Mouse (Mus musculus): Measurements from ENCODE around the gene Mettl21c. TPM values are rescaled to one million over a fixed set of nuclear protein-coding genes. Genes with fewer than 3 reads are reported as not detected.
"Not testable (repeated sequence)": the region's sequence is repeated elsewhere in the genome, so short reads cannot be mapped to it uniquely, and the experiment has no call there.

Mettl21c gene
- polyA plus RNA-seq (2012; ENCODE audit: insufficient read depth, insufficient read length, low replicate concordance, missing spikeins): not detected in 2 replicates

DNA sequence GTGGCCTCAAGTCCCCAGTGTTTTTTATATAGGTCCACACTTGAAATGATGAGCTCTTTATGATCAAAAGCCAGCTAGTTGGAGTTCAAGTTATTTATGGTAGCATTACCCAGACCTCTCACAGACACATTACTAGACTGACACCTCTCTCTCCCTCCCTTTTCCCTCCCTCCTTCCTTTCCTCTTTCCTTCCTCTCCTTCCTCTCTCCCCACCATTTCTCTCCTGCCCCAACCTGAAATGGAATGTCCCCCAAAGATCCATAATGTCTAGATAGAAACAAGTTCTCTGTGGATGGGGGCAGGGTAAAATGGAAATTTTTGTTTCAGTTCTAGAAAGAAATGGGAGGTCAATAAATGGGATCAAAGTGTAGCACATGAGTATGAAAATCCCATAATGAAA, at the start of gene Mettl21c:
Gene Mettl21c, minus strand, starts transcription at position 101 of the 400 bp plus-strand sequence.
- TF ChIP-seq CTCF (IDR thresholded peaks at IDR 0.05; ENCODE audit: insufficient read depth, low read depth, low read length) (no peak), POLR2A (IDR thresholded peaks at IDR 0.05; ENCODE audit: insufficient read depth, low read depth, low read length) (no peak)
- H3K27ac ChIP-seq (ENCODE audit: insufficient read depth, low read depth, low read length): no peak within 1 kb of the TSS
- no peaks in the 10 kb centered on the region for H3K4me1 ChIP-seq (ENCODE audit: control insufficient read depth, insufficient read depth, low read length)
- H3K4me3 ChIP-seq (ENCODE audit: insufficient read depth, low read depth, low read length): no peak within 1 kb of the TSS

- Histone ChIP-seq H3K27ac (ENCODE audit: insufficient read depth, low read depth, low read length) (no peak overlapping the region), H3K4me1 (ENCODE audit: control insufficient read depth, insufficient read depth, low read length) (no peaks in the 10 kb centered on the region), H3K4me3 (ENCODE audit: insufficient read depth, low read depth, low read length) (no peak overlapping the region)
- WGBS: 0% methylated on average over 1 of the region's 1 CpGs
- no peak for TF ChIP-seq CTCF (IDR thresholded peaks at IDR 0.05; ENCODE audit: insufficient read depth, low read depth, low read length)
- no peak for TF ChIP-seq POLR2A (IDR thresholded peaks at IDR 0.05; ENCODE audit: insufficient read depth, low read depth, low read length)
Observed at GRCm38 (mm10) chr1:44064625-44065024, 44.8 kb upstream of the Mettl21c start.

- 96% methylated on average over 6 of the region's 6 CpGs for WGBS
- Histone ChIP-seq H3K27ac (ENCODE audit: insufficient read depth, low read depth, low read length) (no peak overlapping the region), H3K4me1 (ENCODE audit: control insufficient read depth, insufficient read depth, low read length) (no peaks in the 10 kb centered on the region), H3K4me3 (ENCODE audit: insufficient read depth, low read depth, low read length) (no peak overlapping the region)
- TF ChIP-seq POLR2A (IDR thresholded peaks at IDR 0.05; ENCODE audit: insufficient read depth, low read depth, low read length): no peak
- no peak for TF ChIP-seq CTCF (IDR thresholded peaks at IDR 0.05; ENCODE audit: insufficient read depth, low read depth, low read length)
Observed at GRCm38 (mm10) chr1:44063439-44063838, 43.6 kb upstream of the Mettl21c start.

- Histone ChIP-seq H3K4me1 (ENCODE audit: control insufficient read depth, insufficient read depth, low read length) (no peaks in the 10 kb centered on the region), H3K27ac (ENCODE audit: insufficient read depth, low read depth, low read length) (no peak within 1 kb of the TSS), H3K4me3 (ENCODE audit: insufficient read depth, low read depth, low read length) (no peak within 1 kb of the TSS)
- TF ChIP-seq POLR2A (IDR thresholded peaks at IDR 0.05; ENCODE audit: insufficient read depth, low read depth, low read length): no peak
- TF ChIP-seq CTCF (IDR thresholded peaks at IDR 0.05; ENCODE audit: insufficient read depth, low read depth, low read length): no peak
- WGBS: 87% methylated on average over 2 of the region's 2 CpGs
Observed at GRCm38 (mm10) chr1:44061836-44062235, 42.0 kb upstream of the Mettl21c start, which contains the start of gene Gm8251. Gene Gm8251 (minus strand): TSS chr1:44061936.

DNA sequence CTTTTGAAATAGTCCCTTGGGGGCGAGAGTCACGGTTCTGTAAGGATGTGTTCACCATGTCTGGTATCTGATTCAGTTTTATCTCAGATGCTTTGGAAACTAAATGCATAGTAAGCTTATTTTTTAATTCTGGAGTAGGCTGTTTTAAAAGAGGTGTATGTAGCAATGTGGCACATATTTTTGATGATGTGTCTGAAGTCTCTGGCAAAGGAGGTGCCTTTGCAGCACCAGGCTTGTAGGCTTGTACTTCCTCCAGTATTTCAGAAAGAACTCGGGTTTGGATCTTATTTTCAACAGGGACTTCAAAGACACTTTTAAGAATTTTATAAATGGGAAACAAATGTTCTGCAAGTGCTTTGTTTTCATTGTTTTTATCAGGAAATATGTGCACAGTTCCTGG, 38.0 kb upstream of the Mettl21c start:
- WGBS: 88% methylated on average over 3 of the region's 3 CpGs
- TF ChIP-seq POLR2A (IDR thresholded peaks at IDR 0.05; ENCODE audit: insufficient read depth, low read depth, low read length) (no peak), CTCF (IDR thresholded peaks at IDR 0.05; ENCODE audit: insufficient read depth, low read depth, low read length) (no peak)
- no peak overlapping the region for H3K4me3 ChIP-seq (ENCODE audit: insufficient read depth, low read depth, low read length)
- no peaks in the 10 kb centered on the region for H3K4me1 ChIP-seq (ENCODE audit: control insufficient read depth, insufficient read depth, low read length)
- no peak overlapping the region for H3K27ac ChIP-seq (ENCODE audit: insufficient read depth, low read depth, low read length)

DNA sequence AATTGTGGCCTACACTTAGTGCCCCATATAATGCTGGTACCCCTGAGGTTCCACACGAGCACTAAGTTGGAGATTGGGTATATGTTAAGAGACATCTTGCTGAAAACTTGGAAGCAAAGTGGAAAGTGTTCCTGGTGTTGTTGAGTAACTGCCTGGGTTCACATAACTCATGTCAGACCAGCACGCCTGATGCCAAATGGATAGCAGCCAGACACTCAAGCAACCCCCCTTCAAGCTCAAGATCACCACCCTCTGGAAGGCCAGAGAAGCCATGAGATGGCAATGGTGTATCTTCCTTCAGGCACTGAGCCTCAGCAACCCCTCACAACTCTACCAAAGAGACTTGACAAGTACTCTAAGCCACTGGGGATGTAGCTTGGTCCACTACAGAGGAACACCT, 26.7 kb upstream of the Mettl21c start:
- 87% methylated on average over 2 of the region's 2 CpGs for WGBS
- H3K4me1 ChIP-seq (ENCODE audit: control insufficient read depth, insufficient read depth, low read length): peaks cover 4% of the 10 kb centered on the region
- H3K4me3 ChIP-seq (ENCODE audit: insufficient read depth, low read depth, low read length): no peak overlapping the region
- TF ChIP-seq CTCF (IDR thresholded peaks at IDR 0.05; ENCODE audit: insufficient read depth, low read depth, low read length): no peak
- TF ChIP-seq POLR2A (IDR thresholded peaks at IDR 0.05; ENCODE audit: insufficient read depth, low read depth, low read length): no peak
- no peak overlapping the region for H3K27ac ChIP-seq (ENCODE audit: insufficient read depth, low read depth, low read length)

GRCm38 (mm10) chr1:44045689-44046088, 25.9 kb upstream of the Mettl21c start:
- H3K27ac ChIP-seq (ENCODE audit: insufficient read depth, low read depth, low read length); H3K4me1 ChIP-seq (ENCODE audit: control insufficient read depth, insufficient read depth, low read length); H3K4me3 ChIP-seq (ENCODE audit: insufficient read depth, low read depth, low read length): not testable (repeated sequence)
- WGBS: 88% methylated on average over 5 of the region's 5 CpGs

DNA sequence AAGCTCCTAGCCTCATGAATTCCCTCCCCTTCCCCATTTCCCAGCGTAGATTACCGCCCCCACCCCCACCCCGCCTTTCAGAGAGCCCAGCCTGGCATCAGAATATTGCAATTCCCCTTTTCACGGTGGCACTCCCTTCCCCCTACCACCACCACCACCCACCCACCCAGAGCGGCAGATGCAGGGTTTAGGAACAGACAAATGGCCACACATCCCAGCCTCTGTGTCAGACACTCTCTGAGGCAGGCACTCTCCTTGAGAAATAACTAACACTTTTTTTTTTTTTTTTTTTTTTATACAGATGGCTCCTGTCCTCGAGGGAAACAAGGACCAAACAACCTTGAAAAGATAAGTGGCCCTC, 22.7 kb upstream of the Mettl21c start:
- peaks cover 4% of the 10 kb centered on the region for H3K4me1 ChIP-seq (ENCODE audit: control insufficient read depth, insufficient read depth, low read length)
- H3K4me3 ChIP-seq (ENCODE audit: insufficient read depth, low read depth, low read length): peak overlapping the region; percentile 44
- 3% methylated on average over 6 of the region's 6 CpGs for WGBS
- TF ChIP-seq CTCF (IDR thresholded peaks at IDR 0.05; ENCODE audit: insufficient read depth, low read depth, low read length): no peak
- TF ChIP-seq POLR2A (IDR thresholded peaks at IDR 0.05; ENCODE audit: insufficient read depth, low read depth, low read length): no peak
- no peak overlapping the region for H3K27ac ChIP-seq (ENCODE audit: insufficient read depth, low read depth, low read length)

GRCm38 (mm10) chr1:44041797-44042554, 22.1 kb upstream of the Mettl21c start:
- Histone ChIP-seq H3K4me1 (ENCODE audit: control insufficient read depth, insufficient read depth, low read length) (peaks cover 4% of the 10 kb centered on the region), H3K4me3 (ENCODE audit: insufficient read depth, low read depth, low read length) (peak overlapping the region; percentile 44), H3K27ac (ENCODE audit: insufficient read depth, low read depth, low read length) (no peak overlapping the region)
- under 1% methylated on average over 17 of the region's 17 CpGs for WGBS
- no peak for TF ChIP-seq CTCF (IDR thresholded peaks at IDR 0.05; ENCODE audit: insufficient read depth, low read depth, low read length)
- no peak for TF ChIP-seq POLR2A (IDR thresholded peaks at IDR 0.05; ENCODE audit: insufficient read depth, low read depth, low read length)
